Mouse (Mus musculus): ENCODE data around the gene Ccdc107.

DNA sequence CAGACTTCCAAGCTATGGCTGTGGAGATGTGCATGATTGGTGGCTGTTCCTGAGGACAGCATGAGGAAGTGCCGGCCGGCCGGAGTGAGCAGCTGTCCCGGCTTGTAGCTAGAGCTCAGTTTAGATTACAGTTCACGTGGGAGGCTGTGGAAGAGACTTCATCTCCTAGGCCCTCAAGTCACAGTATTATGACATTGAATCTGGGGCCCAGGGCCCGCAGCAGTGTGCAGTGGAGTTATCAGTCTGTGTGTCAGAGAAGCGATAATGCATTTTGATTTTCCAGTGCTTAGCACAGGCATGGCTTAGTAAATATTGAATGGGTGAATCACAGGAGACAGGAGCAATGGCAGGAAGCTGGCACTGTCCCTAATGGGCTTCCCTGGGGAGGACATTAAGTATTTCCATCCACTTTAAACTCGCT lies 37.4 kb downstream of the Ccdc107 start:
- TF ChIP-seq CTCF (IDR thresholded peaks at IDR 0.05; ENCODE audit: insufficient read depth, low read length) (no peak), POLR2A (IDR thresholded peaks at IDR 0.05; ENCODE audit: borderline replicate concordance, extremely low read depth, low read depth, low read length) (no peak)

Data from lung, adult 2 months (tissue).